Mouse (Mus musculus) left cerebral cortex, postnatal 25 days (tissue): Measurements from ENCODE around the gene Rasgrf2. TPM values are rescaled to one million over a fixed set of nuclear protein-coding genes. Genes with fewer than 3 reads are reported as not detected.
A peak's percentile ranks its signal among the peaks of the same experiment; 100 is the strongest.

Source experiments
- DNase-seq, 2 experiments: peaks; one replicate each; pipeline ENCODE4 v3.0.0; 2022; ENCODE audit warnings: low spot score in 2 of 2, mixed read lengths in 1 of 2
- intact Hi-C: fragments of 180-260 bp; cut with DNase I; formaldehyde crosslinking; loops from one replicate; pipeline ENCODE4 v1.15.1; 2025
- total RNA-seq, 2 experiments: library from RNA; stranded (reverse); gene quantifications; 2 replicates each; pipeline ENCODE4 v1.2.3; 2021

Rasgrf2 gene
- total RNA-seq, 2 experiments from 2014 or later: 192 to 196 TPM

- peak; percentile 81 to 88 for DNase-seq
- intact Hi-C loops: loop anchor here (2.0 to 10.0 kb wide), 4 partner anchors 224 to 574 kb away; partner anchors contain the start of genes Fam151b and Rasgrf2
These were observed 223.1 kb downstream of the Rasgrf2 start for GRCm38 (mm10) chr13:91908202-91908980.

GRCm38 (mm10) chr13:91906338-91906737, 225.1 kb downstream of the Rasgrf2 start:
- intact Hi-C loops: loop anchor here (5.0 to 10.0 kb wide), 3 partner anchors 226 to 576 kb away; partner anchors contain the start of genes Fam151b and Rasgrf2
- DNase-seq: no peak

- DNase-seq: no peak
- intact Hi-C loops: no loop called here
These were observed 235.0 kb downstream of the Rasgrf2 start for GRCm38 (mm10) chr13:91896476-91896875.

GRCm38 (mm10) chr13:91893132-91893531, 238.3 kb downstream of the Rasgrf2 start:
- intact Hi-C loops: no loop called here
- DNase-seq: peak in 1 of 2 experiments; percentile 31

GRCm38 (mm10) chr13:91890031-91890619, 241.3 kb downstream of the Rasgrf2 start:
- intact Hi-C loops: no loop called here
- DNase-seq: no peak

GRCm38 (mm10) chr13:91884714-91885386, 246.6 kb downstream of the Rasgrf2 start:
- intact Hi-C loops: loop anchor here (5.0 kb wide), 1 partner anchor 78 kb away; the partner anchor contains the start of gene Zcchc9
- DNase-seq: no peak

- intact Hi-C loops: loop anchor here (5.0 kb wide), 1 partner anchor 75 kb away; the partner anchor contains the start of gene Zcchc9
- peak; percentile 62 to 84 for DNase-seq
These were observed 249.5 kb downstream of the Rasgrf2 start for GRCm38 (mm10) chr13:91881837-91882480.

- DNase-seq: no peak
- intact Hi-C loops: loop anchor here (5.0 kb wide), 1 partner anchor 73 kb away; the partner anchor contains the start of gene Zcchc9
These were observed 251.2 kb downstream of the Rasgrf2 start for GRCm38 (mm10) chr13:91880256-91880655.

GRCm38 (mm10) chr13:91877996-91878395, 253.5 kb downstream of the Rasgrf2 start:
- intact Hi-C loops: no loop called here
- DNase-seq: no peak

GRCm38 (mm10) chr13:91877350-91877749, 254.1 kb downstream of the Rasgrf2 start:
- intact Hi-C loops: no loop called here
- no peak for DNase-seq

- intact Hi-C loops: no loop called here
- no peak for DNase-seq
These were observed 254.6 kb downstream of the Rasgrf2 start, which contains the start of gene Ckmt2 for GRCm38 (mm10) chr13:91876741-91877349. TSS of gene Ckmt2 (minus strand) at chr13:91876885.

- DNase-seq: no peak
- intact Hi-C loops: no loop called here
These were observed 255.9 kb downstream of the Rasgrf2 start for GRCm38 (mm10) chr13:91875581-91875980.

- intact Hi-C loops: no loop called here
- peak in 1 of 2 experiments; percentile 66 for DNase-seq
These were observed 256.9 kb downstream of the Rasgrf2 start for GRCm38 (mm10) chr13:91874565-91874964.

- no peak for DNase-seq
- intact Hi-C loops: no loop called here
These were observed 257.6 kb downstream of the Rasgrf2 start for GRCm38 (mm10) chr13:91873734-91874329.

- intact Hi-C loops: no loop called here
- DNase-seq: no peak
These were observed 262.9 kb downstream of the Rasgrf2 start for GRCm38 (mm10) chr13:91868577-91868976.

- no peak for DNase-seq
- intact Hi-C loops: no loop called here
These were observed 272.6 kb downstream of the Rasgrf2 start for GRCm38 (mm10) chr13:91858835-91859234.

- intact Hi-C loops: no loop called here
- no peak for DNase-seq
These were observed 274.0 kb downstream of the Rasgrf2 start for GRCm38 (mm10) chr13:91857427-91857826.

GRCm38 (mm10) chr13:91854412-91854811, 277.0 kb downstream of the Rasgrf2 start:
- intact Hi-C loops: no loop called here
- DNase-seq: no peak
